Mouse (Mus musculus): ENCODE results near the gene Cyp4f18.
"Not testable (repeated sequence)": the region's sequence is repeated elsewhere in the genome, so short reads cannot be mapped to it uniquely, and the experiment has no call there.

- TF ChIP-seq CTCF (IDR thresholded peaks at IDR 0.05 in 2 of 3, conservative IDR thresholded peaks at IDR 0.05 in 1 of 3; ENCODE audit: control insufficient read depth in 1 of 3, insufficient read depth in 1 of 3, low read depth in 2 of 3, low read length in 3 of 3, poor library complexity in 1 of 3, severe bottlenecking in 1 of 3); SIN3A (IDR thresholded peaks at IDR 0.05; ENCODE audit: low read length); POLR2A (IDR thresholded peaks at IDR 0.05; ENCODE audit: control insufficient read depth in 1 of 2, insufficient read depth in 1 of 2, low read depth in 1 of 2, low read length in 2 of 2, poor library complexity in 1 of 2); GATA1 (IDR thresholded peaks at IDR 0.05; ENCODE audit: low read depth, low read length); MEF2A (IDR thresholded peaks at IDR 0.05; ENCODE audit: extremely low read depth, insufficient replicate concordance, low read depth, low read length, poor library complexity, severe bottlenecking); E2F4 (IDR thresholded peaks at IDR 0.05; ENCODE audit: borderline replicate concordance, low read depth, low read length); BHLHE40 (IDR thresholded peaks at IDR 0.05; ENCODE audit: borderline replicate concordance, low read depth, low read length); RCOR1 (IDR thresholded peaks at IDR 0.05; ENCODE audit: low read depth, low read length); TAL1 (IDR thresholded peaks at IDR 0.05; ENCODE audit: low read length); USF1 (IDR thresholded peaks at IDR 0.05; ENCODE audit: low read depth, low read length); SMC3 (IDR thresholded peaks at IDR 0.05; ENCODE audit: low read depth, low read length); CHD2 (IDR thresholded peaks at IDR 0.05; ENCODE audit: low read length); MAFK (IDR thresholded peaks at IDR 0.05; ENCODE audit: borderline replicate concordance, low read depth, low read length); MAX (IDR thresholded peaks at IDR 0.05; ENCODE audit: low read length): not testable (repeated sequence)
Observed at GRCm38 (mm10) chr8:72024886-72025285, 15.5 kb upstream of the Cyp4f18 start.

Measured in MEL (cell line).